Mouse (Mus musculus): Measurements from ENCODE around the gene Noxo1.
"Not testable (repeated sequence)": the region's sequence is repeated elsewhere in the genome, so short reads cannot be mapped to it uniquely, and the experiment has no call there.

Gene Noxo1

GRCm38 (mm10) chr17:24696011-24696697, at the start of gene Noxo1, which contains the start of gene Gfer:
Noxo1 (plus strand) TSS chr17:24696234.
Gfer (minus strand) TSS chr17:24696156.
- peak; percentile 90 for DNase-seq (ENCODE audit: low spot score)

- no peak for DNase-seq (ENCODE audit: low spot score)
Measured at GRCm38 (mm10) chr17:24646381-24646780, 49.7 kb upstream of the Noxo1 start.

GRCm38 (mm10) chr17:24647493-24647892, 48.5 kb upstream of the Noxo1 start:
- DNase-seq (ENCODE audit: low spot score) = no peak

GRCm38 (mm10) chr17:24648731-24649377, 47.2 kb upstream of the Noxo1 start:
- no peak for DNase-seq (ENCODE audit: low spot score)

- DNase-seq (ENCODE audit: low spot score) = no peak
Measured at GRCm38 (mm10) chr17:24649581-24650069, 46.4 kb upstream of the Noxo1 start.

- DNase-seq (ENCODE audit: low spot score) = peak; percentile 72
Measured at GRCm38 (mm10) chr17:24650070-24650616, 45.9 kb upstream of the Noxo1 start, which contains the start of gene Slc9a3r2. Slc9a3r2 (minus strand) TSS chr17:24650327.

GRCm38 (mm10) chr17:24650766-24651165, 45.3 kb upstream of the Noxo1 start:
- no peak for DNase-seq (ENCODE audit: low spot score)

- DNase-seq (ENCODE audit: low spot score) = no peak
Measured at GRCm38 (mm10) chr17:24651835-24652234, 44.2 kb upstream of the Noxo1 start.

- peak; percentile 90 for DNase-seq (ENCODE audit: low spot score)
Measured at GRCm38 (mm10) chr17:24653967-24654710, 41.9 kb upstream of the Noxo1 start.

- no peak for DNase-seq (ENCODE audit: low spot score)
Measured at GRCm38 (mm10) chr17:24654969-24655368, 41.1 kb upstream of the Noxo1 start.

GRCm38 (mm10) chr17:24658017-24658758, 37.8 kb upstream of the Noxo1 start, which contains the start of gene Npw:
Npw (minus strand) TSS chr17:24658457.
- DNase-seq (ENCODE audit: low spot score) = peak; percentile 34

- DNase-seq (ENCODE audit: low spot score) = not testable (repeated sequence)
Measured at GRCm38 (mm10) chr17:24667011-24667410, 29.0 kb upstream of the Noxo1 start.

GRCm38 (mm10) chr17:24667416-24667815, 28.6 kb upstream of the Noxo1 start:
- peak; percentile 83 for DNase-seq (ENCODE audit: low spot score)

- not testable (repeated sequence) for DNase-seq (ENCODE audit: low spot score)
Measured at GRCm38 (mm10) chr17:24669214-24669544, 26.9 kb upstream of the Noxo1 start.

GRCm38 (mm10) chr17:24669545-24670245, 26.3 kb upstream of the Noxo1 start, which contains the start of gene Zfp598:
Zfp598 (plus strand) TSS chr17:24669687.
- peak; percentile 93 for DNase-seq (ENCODE audit: low spot score)

- no peak for DNase-seq (ENCODE audit: low spot score)
Measured at GRCm38 (mm10) chr17:24670246-24670844, 25.7 kb upstream of the Noxo1 start.

GRCm38 (mm10) chr17:24671346-24671745, 24.7 kb upstream of the Noxo1 start:
- no peak for DNase-seq (ENCODE audit: low spot score)

GRCm38 (mm10) chr17:24672141-24672540, 23.9 kb upstream of the Noxo1 start:
- peak; percentile 39 for DNase-seq (ENCODE audit: low spot score)

- no peak for DNase-seq (ENCODE audit: low spot score)
Measured at GRCm38 (mm10) chr17:24674277-24674676, 21.8 kb upstream of the Noxo1 start.

GRCm38 (mm10) chr17:24676187-24676586, 19.8 kb upstream of the Noxo1 start:
- peak; percentile 82 for DNase-seq (ENCODE audit: low spot score)

Data from embryo, embryonic 10 days (tissue).